Mouse (Mus musculus) G1E (cell line): Measurements from ENCODE around the gene Rpp38.

Source experiments
- CTCF ChIP-seq: IDR thresholded peaks from 2 replicates; pipeline ENCODE4 v1.5.1; 2012; ENCODE audit warnings: low read depth, low read length, inconsistent platforms, mixed read lengths
- TAL1 ChIP-seq: conservative IDR thresholded peaks from 2 replicates; pipeline ENCODE4 v1.6.1; 2012; ENCODE audit warnings: low read depth, low read length, inconsistent platforms, mixed read lengths

DNA sequence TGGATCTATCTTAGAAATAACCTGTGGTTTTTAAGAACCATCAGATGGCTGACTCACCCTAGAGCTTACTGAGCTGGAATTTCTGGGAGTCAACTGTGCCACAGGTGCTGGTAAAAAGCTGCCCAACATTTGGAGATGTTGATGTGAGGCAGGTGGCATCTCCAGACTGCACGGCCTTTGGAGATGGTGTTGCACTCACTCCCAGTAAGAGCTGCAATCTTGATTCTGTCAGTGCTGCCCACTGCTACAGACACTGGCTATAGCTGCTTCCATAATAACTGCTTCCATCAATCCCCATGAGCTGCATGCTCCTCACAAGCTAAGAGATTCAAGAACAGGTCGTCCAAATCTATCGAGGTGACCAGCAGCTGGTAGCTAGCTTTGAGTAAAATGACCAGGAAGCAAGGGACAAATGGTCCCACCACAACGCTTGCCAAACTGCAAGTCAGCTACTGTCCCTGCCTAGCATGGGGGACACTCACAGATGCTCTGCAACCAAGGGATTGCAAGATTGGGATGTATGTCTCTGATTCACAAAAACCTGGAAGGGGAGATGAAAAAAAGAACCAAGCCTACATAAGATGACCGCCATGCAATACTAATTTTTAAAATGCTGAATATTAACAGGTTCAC, 1.3 kb downstream of the Rpp38 start:
- TF ChIP-seq CTCF (no peak), TAL1 (no peak)
